Mouse (Mus musculus): ENCODE measurements at regions not wholly inside any gene's neighbourhood (a gene's known extent, or its start where the extent isn't known, plus 50 kb on each side); places are given as distances from the start of the nearest gene placed in this dataset.

DNA sequence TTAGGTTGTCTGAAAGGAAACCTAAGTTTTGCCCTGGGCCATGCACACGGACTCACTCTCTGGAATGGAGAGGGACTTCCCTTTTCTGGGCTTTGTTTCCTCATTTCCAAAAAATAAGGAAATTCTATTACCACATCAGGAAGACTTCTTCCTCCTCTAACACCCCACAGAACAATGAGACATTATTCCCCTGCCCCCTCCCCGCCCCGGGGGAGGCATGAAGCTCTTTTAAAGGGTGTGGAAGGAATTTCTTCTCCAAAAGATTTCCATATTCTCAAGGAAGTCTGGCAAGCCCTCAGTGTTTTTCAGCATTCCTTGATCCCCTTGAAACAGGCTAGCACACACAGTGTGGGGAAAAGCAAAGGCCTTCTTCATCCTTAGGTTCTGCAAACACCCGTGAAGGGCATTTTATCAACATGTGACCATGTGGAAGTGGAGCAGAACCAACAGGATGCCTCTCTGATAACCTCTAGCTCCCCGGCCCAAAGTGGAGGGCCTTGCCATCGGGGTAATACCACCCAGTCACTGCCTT is 179.5 kb upstream of the Klf7 start:
- DNase-seq (ENCODE audit: low spot score in 2 of 2): no peak
- intact Hi-C loops (cut with DNase I): no loop called here

- DNase-seq (ENCODE audit: low spot score in 2 of 2): no peak
- intact Hi-C loops (cut with DNase I): no loop called here
Observed at GRCm38 (mm10) chr1:64300951-64301529, 179.0 kb upstream of the Klf7 start.

DNA sequence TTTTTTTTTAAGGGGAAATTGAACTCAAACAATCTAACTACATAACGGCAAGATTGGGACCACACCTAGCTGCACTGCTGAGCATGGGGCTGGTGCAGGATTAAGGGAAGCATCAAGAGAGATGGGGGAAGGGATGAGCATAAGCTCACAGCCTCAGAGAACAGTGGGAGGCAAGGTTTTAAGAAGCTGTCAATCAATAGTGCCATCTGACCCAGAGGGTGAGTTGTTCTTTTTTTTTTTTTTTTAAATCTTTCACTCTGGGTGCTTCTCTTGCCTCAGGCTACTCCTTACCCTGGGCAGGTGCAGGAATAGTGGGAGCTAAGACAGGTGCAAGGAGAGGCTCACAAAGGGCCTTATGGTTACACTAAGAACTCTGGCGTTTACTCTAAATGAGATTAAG is 176.9 kb upstream of the Klf7 start:
- no peak for DNase-seq (ENCODE audit: low spot score in 2 of 2)
- intact Hi-C loops (cut with DNase I): no loop called here

GRCm38 (mm10) chr1:64298188-64298587 is 176.1 kb upstream of the Klf7 start:
- intact Hi-C loops (cut with DNase I): no loop called here
- DNase-seq (ENCODE audit: low spot score in 2 of 2): no peak

DNA sequence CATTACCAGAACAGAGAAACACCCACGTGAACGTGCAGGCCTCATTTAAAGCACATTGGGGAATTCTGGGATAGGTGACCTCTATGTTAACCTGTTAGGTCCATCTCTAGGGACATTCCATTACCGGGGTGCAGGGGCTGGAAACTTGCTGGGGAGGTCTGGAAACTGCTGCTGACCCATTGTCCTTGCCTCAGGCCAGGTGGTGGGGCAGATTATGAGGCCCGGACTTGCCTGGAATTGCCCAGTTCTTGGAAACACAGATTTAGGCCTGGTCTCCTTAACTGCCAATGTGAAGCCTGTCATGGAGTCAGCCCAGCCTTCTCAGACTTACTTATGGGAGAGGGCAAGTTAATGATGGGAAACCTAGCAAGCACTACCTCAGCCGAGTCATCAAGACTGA is 175.3 kb upstream of the Klf7 start:
- intact Hi-C loops (cut with DNase I): no loop called here

GRCm38 (mm10) chr1:64295512-64295945 is 173.4 kb upstream of the Klf7 start:
- no peak for DNase-seq (ENCODE audit: low spot score in 2 of 2)
- intact Hi-C loops (cut with DNase I): no loop called here

More for the DNA sequence above, 175.3 kb upstream of the Klf7 start:
- no peak for DNase-seq (ENCODE audit: low spot score in 2 of 2)

DNA sequence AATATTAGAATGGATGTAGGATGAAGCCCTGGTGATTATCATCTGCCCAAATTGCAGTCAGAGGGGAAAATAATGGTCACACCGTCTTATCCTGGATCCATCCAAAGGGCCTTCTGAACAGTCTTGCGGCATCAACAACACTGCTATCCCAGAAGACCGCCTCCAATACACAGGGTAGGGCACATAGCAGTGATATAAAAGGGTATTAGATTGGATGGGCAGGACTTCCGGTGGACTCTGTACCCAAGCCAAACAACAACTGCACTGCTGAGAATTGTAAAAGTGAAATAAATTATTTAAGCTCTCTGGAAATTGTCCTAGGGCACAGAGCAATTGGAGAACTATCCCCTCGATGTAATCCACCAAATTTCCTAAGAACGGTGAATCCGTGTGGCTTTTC is 173.0 kb upstream of the Klf7 start:
- no peak for DNase-seq (ENCODE audit: low spot score in 2 of 2)

DNA sequence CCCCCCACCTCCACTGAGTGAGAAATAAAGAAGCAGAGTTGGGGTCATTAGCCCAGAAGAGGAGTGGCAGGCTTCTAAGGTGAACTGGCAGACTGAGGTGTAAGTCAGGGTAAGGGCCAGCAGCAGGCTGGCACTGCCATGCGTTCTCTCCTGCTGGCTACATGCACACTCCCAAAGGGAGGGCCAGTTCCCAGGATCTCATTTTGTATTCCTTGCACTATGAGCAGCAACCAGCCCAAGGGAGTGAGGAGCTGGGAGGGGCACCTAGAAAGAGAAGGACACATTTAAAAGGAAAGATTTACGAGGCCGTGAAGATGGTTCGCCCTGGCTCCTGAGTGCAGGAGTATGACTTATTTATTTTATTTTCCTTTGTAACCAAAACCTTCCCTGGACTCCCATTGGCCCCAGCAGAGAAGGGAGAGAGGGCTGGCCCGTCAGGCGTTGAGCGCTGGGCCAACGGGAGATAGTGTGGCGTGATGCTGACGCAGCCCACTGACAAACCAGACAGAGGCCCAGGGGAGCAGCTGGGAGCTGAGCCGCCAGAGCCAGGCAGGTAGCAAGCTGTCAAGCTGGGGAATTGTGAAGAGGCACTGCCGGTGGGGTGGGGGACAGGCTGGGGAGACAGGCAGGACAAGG is 166.8 kb upstream of the Klf7 start:
- intact Hi-C loops (cut with DNase I): no loop called here
- peak; percentile 21 to 40 for DNase-seq (ENCODE audit: low spot score in 2 of 2)

More for the DNA sequence above, 173.0 kb upstream of the Klf7 start:
- intact Hi-C loops (cut with DNase I): no loop called here

DNA sequence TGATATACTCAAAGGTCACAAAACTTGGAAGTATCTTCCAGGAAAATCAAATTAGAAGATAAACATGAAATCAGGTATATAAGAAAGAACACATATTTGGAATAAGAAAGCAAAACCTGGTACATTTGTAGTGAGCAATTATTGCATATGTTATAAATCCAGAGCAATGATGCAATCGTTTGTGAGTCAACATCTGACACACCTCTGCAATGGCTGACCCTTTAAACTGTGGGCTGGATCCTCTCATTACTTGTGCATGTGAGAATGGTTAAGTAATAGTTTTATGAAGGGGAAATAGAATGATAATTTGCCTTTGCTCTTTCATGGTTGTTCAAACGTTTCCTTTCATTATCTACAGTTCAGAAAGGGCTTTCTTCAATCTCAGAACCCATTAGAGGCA is 165.0 kb upstream of the Klf7 start:
- DNase-seq (ENCODE audit: low spot score in 2 of 2): no peak
- intact Hi-C loops (cut with DNase I): no loop called here

DNA sequence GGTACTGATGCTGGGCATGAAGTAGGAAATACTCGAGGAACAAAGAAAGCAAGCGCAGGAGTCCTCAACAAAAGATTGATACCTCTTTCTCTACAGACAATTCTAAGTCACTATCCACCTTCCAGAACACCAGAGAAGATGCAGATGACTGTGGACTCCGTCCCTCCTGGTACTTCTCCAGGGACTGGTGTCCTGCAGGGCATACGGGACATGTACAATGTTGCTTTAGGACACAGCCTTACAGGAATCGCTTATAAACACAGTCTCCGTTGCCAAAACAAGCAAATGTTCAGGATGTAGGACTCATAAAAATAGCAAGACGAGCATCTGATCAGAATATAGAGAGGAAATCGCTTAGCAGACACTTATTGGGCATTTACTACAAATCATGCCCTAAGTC is 162.6 kb upstream of the Klf7 start:
- no peak for DNase-seq (ENCODE audit: low spot score in 2 of 2)
- intact Hi-C loops (cut with DNase I): no loop called here

- intact Hi-C loops (cut with DNase I): no loop called here
- DNase-seq (ENCODE audit: low spot score in 2 of 2): no peak
Observed at GRCm38 (mm10) chr1:64275865-64276264, 153.8 kb upstream of the Klf7 start.

- intact Hi-C loops (cut with DNase I): no loop called here
- DNase-seq (ENCODE audit: low spot score in 2 of 2): no peak
Observed at GRCm38 (mm10) chr1:64275086-64275802, 153.2 kb upstream of the Klf7 start.

- DNase-seq (ENCODE audit: low spot score in 2 of 2): no peak
- intact Hi-C loops (cut with DNase I): no loop called here
Observed at GRCm38 (mm10) chr1:64257237-64257636, 135.2 kb upstream of the Klf7 start.

DNA sequence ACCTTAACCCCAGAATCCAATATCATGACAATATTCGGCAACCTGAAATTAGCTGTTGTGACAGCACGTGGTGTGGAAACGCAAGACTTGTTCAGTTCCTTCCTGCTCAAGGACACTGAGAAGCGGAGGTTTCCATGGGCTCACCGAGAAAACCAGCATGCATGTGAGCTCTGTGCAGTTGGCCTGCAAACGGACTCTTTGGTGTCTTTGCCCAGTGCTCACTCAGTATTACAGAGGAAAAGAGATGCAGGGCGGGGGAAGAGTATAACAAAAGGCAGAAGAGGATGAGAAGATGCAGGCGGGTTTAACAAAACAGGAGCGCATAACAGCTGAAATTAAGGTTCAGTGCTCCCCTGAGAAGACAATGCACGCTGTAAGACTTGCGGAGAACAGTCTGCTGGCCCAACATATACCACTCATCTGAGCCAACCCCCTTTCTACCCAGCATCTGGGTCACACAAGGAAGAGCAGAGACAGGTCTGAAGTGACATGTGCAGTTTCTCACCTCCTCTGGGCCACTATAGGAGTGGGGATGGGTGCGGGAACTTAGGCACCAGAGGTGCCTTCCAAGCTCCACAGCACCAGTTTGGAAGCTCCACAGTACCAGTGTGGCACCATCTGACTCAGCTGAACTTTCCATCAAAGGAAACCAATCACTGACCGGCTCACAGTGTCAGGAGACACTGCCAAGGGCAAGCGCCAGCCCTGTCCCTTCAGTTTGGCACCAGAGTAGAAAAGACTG is 133.6 kb upstream of the Klf7 start:
- intact Hi-C loops (cut with DNase I): no loop called here
- DNase-seq (ENCODE audit: low spot score in 2 of 2): peak in 1 of 2 experiments; percentile 5

DNA sequence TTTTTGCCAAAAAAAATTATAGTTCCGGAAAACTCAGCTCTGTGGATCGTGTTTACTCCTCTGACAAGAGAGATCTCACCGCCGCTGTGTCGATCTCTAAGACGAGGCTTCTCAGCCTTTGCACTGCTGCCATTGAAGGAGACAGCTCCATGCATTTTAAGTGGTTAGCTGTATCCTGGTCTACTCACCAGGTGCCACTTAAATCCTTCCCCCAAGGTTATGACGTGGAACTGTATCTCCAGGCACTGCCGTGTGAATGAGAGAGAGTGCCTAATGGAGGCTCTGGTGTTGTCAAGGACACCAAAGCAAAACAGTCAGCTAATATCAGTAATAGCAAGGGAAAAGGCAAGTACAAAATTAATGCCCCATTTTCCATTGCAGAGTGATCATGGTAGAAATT is 132.6 kb upstream of the Klf7 start:
- DNase-seq (ENCODE audit: low spot score in 2 of 2): no peak
- intact Hi-C loops (cut with DNase I): no loop called here

- intact Hi-C loops (cut with DNase I): no loop called here
- DNase-seq (ENCODE audit: low spot score in 2 of 2): no peak
Observed at GRCm38 (mm10) chr1:64253996-64254395, 131.9 kb upstream of the Klf7 start.

- no peak for DNase-seq (ENCODE audit: low spot score in 2 of 2)
- intact Hi-C loops (cut with DNase I): no loop called here
Observed at GRCm38 (mm10) chr1:64242401-64242800, 120.3 kb upstream of the Klf7 start.

DNA sequence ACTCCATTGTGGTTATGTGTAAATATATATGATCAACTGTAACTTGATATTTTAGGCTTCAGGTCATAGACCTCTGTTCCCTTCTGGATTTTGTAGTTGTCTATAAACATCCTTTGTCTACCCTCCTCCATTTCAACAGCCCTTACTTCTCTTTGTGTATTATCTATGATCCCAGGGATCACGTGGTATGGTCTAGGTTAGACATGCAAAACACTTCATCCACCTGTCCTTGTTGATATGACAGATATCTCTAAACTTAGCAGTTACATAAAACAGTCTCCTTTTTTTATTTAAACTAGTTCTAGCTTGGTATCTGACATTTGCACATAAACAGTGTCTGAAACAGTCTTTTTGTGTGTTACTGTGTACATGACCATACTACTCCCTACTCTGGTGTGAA is 107.6 kb upstream of the Klf7 start:
- intact Hi-C loops (cut with DNase I): no loop called here
- DNase-seq (ENCODE audit: low spot score in 2 of 2): no peak

GRCm38 (mm10) chr1:64226001-64226918 is 104.2 kb upstream of the Klf7 start:
- intact Hi-C loops (cut with DNase I): no loop called here
- peak; percentile 54 to 55 for DNase-seq (ENCODE audit: low spot score in 2 of 2)

Measured in left cerebral cortex, postnatal 36 days (tissue).